Mouse (Mus musculus): Measurements from ENCODE around the gene Ddrgk1.

DNA sequence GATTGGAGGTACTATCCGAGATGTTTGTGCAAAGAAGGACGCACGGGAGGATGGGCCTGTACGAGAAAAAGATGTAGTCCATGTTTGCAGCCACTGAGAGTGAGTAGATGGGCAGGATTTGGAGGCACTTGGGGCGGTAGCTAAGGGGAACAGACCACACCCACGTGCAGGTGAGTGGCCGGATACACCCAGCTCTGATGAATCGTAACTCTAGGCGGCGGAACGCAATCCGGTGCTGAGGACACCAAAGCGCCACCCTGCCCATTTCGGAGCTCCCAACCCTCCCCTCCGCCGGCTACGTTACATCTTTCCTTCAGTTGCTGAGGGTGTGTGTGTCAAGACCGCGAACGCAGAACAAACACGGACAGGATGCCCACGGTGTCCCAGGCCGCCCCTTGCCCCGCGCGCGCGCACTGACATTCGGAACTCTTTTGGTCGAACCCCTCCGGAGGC is 32.3 kb upstream of the Ddrgk1 start:
- TF ChIP-seq CTCF (IDR thresholded peaks at IDR 0.05; ENCODE audit: low read depth) (no peak), EP300 (IDR thresholded peaks at IDR 0.05; ENCODE audit: low read depth) (no peak)
